8 mouse cellular contexts compared by ENCODE assay signal in the genomic region with DNA sequence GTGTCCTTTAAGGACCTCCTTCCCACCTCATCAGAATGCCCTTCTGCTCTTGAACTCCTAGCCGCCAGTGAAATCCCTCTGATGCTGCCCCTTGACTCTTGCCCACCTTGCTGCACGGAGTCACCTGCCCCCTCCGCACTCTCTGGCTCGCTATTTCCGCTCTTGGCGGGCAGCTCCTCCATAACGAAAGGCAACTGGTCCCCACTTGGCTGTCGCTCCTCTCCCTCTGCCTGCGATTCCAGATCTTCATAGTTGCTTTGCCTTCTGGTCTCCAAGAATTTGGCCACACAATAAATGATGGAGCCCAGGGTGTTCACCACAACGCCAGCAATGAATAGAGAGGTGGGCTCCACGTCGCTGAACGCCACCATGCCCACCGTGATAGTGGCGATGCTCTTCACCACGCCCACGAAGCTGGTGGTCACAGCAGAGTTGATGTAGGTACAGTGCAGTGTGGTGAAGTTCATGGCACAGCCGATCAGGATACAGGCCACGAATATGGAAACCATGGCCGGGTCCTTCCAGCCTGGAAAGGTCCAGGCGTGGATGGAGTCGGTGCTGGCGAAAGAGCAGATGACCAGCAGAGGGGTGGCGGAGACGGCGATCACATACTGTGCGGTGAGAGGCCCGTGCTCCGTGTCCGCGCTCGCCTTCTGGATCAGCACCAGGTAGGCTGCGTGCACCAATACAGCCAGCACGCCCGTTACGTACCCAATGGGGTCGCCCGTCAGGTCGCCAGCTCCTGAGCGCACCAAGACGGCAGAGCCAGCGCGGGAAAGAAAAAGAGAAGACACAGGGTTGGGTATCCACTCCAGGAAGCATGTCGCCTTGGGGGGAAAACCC. TPM values are rescaled to one million over a fixed set of nuclear protein-coding genes. Genes with fewer than 3 reads are reported as not detected.
DNase-seq lines count a peak whose midpoint lies in the region; ATAC-seq lines count a peak whose summit lies in the region.

No protein-coding gene starts in this region.

- H3K4me1 ChIP-seq in kidney, embryonic 16.5 days (ENCODE audit: insufficient read depth, low read length) = peaks cover 25% of the 10 kb centered on the region
- H3K4me1 ChIP-seq in midbrain, embryonic 12.5 days = peaks cover 30% of the 10 kb centered on the region

- peak; percentile 24; the same call in 1 of the 2 replicates for ATAC-seq in kidney, embryonic 16.5 days (ENCODE audit: low FRiP score, low TSS enrichment)
- no peak for ATAC-seq in midbrain, embryonic 12.5 days (ENCODE audit: low FRiP score, low read depth)

- H3K27ac ChIP-seq in kidney, embryonic 16.5 days (ENCODE audit: low read length) = no peak overlapping the region
- no peak overlapping the region for H3K27ac ChIP-seq in midbrain, embryonic 12.5 days (replicated peaks)

- H3K4me3 ChIP-seq in kidney, embryonic 16.5 days (ENCODE audit: low read length) = peak overlapping the region; percentile 59
- H3K4me3 ChIP-seq in midbrain, embryonic 12.5 days = peak overlapping the region; percentile 62

- no peak overlapping the region for H3K9ac ChIP-seq in kidney, embryonic 16.5 days (replicated peaks; ENCODE audit: low read length)
- H3K9ac ChIP-seq in midbrain, embryonic 12.5 days (replicated peaks) = no peak overlapping the region

- no peak for DNase-seq in kidney, adult 18-20 months
- peak; percentile 28 for DNase-seq in embryo, embryonic 10.5 days (ENCODE audit: low spot score)
- DNase-seq in forelimb bud, embryonic 11.5 days (ENCODE audit: low read depth, low spot score) = peak; percentile 13
- no peak for DNase-seq in Muller cell, postnatal 12 days (ENCODE audit: inconsistent ontology term)
- DNase-seq in layer of hippocampus, postnatal 14 days (ENCODE audit: low spot score in 2 of 2) = no peak
- DNase-seq in ovary, postnatal 14 days (ENCODE audit: low spot score) = no peak

- peaks cover 59% of the 10 kb centered on the region for H3K27me3 ChIP-seq in kidney, embryonic 16.5 days (ENCODE audit: insufficient read depth, low read length)
- peaks cover 65% of the 10 kb centered on the region for H3K27me3 ChIP-seq in midbrain, embryonic 12.5 days

- no peaks in the 10 kb centered on the region for H3K9me3 ChIP-seq in kidney, embryonic 16.5 days (ENCODE audit: low read length)
- H3K9me3 ChIP-seq in midbrain, embryonic 12.5 days = no peaks in the 10 kb centered on the region

- H3K36me3 ChIP-seq in kidney, embryonic 16.5 days (ENCODE audit: insufficient read depth, low read length) = no peaks in the 10 kb centered on the region
- H3K36me3 ChIP-seq in midbrain, embryonic 12.5 days = no peaks in the 10 kb centered on the region

- peak overlapping the region; percentile 99 for H3K4me2 ChIP-seq in kidney, embryonic 16.5 days (replicated peaks; ENCODE audit: low read depth, low read length)
- H3K4me2 ChIP-seq in midbrain, embryonic 12.5 days (replicated peaks) = peak overlapping the region; percentile 99

- 7% methylated on average over 44 of the region's 44 CpGs for WGBS in kidney, embryonic 16.5 days
- 5% methylated on average over 44 of the region's 44 CpGs for WGBS in midbrain, embryonic 12.5 days

RNA-seq across cellular contexts. Expression of gene Slc35d3, which starts 2.1 kb away (rescaled TPM):
- polyA plus RNA-seq in kidney, embryonic 16.5 days (2015; fragmentation: Nextera tagmentation; extraction: Ambion mirVana) = 0.32 and 0.49 TPM in 2 replicates
- 0.63 and 0.64 TPM in 2 replicates for polyA plus RNA-seq in midbrain, embryonic 12.5 days (2016; fragmentation: Nextera tagmentation; extraction: Ambion mirVana)
- total RNA-seq in layer of hippocampus, postnatal 14 days (2021) = under 1 TPM; 0.55 to 0.81 TPM

RNA-seq across cellular contexts. Expression of gene Pex7, which starts 58.3 kb away (rescaled TPM):
- 39.1 and 40.4 TPM in 2 replicates for polyA plus RNA-seq in kidney, embryonic 16.5 days (2015; fragmentation: Nextera tagmentation; extraction: Ambion mirVana)
- 26.8 and 29.8 TPM in 2 replicates for polyA plus RNA-seq in midbrain, embryonic 12.5 days (2016; fragmentation: Nextera tagmentation; extraction: Ambion mirVana)
- 10 to 100 TPM; 25.7 to 28.6 TPM for total RNA-seq in layer of hippocampus, postnatal 14 days (2021)

Comparison
In these comparisons a context has a peak if more than half of its experiments do, and no peak if none do; other contexts are left out.
1. DNase-seq: peak in embryo, embryonic 10.5 days (single experiment) and forelimb bud, embryonic 11.5 days (single experiment); none in kidney, adult 18-20 months (single experiment), Muller cell, postnatal 12 days (single experiment), layer of hippocampus, postnatal 14 days (0 of 2) and ovary, postnatal 14 days (single experiment).